Mouse (Mus musculus): Measurements from ENCODE around the gene Dstn. TPM values are rescaled to one million over a fixed set of nuclear protein-coding genes. Genes with fewer than 3 reads are reported as not detected.

The Dstn gene
- polyA plus RNA-seq, 1 experiment from 2014 or later = 544 TPM

DNA sequence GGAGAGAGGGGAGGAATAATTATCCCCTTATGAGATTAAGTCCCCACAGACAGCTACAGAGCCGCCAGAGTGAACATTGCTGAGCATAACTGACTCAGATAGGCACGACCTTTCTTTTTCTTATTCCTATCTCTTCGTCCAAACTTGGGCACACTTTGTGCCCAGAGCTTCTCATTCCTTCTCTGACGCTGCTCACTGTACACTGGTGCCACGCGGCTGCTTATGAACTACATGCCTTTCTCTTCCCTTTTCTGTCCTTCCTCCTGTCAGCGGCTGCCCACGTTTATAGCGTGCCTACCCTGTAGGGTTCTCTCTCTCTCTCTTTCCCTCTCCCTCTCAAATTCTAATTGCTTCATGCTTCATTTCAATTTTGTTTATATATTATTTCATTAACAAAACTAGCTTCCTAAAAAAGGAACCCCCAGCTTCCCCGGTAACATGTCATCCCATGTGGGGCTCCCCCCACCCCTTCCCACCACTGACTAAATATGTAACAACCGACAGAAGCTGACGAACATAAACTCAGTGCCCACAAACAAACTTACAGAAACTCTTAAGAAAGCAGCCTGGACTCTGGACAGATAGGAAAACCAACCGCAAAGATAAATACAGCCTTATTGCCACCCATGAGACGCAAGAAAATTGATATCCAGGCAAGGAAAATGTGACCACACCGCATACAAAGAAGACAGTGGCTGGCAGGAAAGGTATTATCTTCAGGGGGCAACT is 25.8 kb upstream of the Dstn start:
- H3K36me3 ChIP-seq (ENCODE audit: control insufficient read depth, insufficient read depth, low read length) = no peaks in the 10 kb centered on the region
- no peak overlapping the region for H3K4me2 ChIP-seq (ENCODE audit: low read length)
- no peaks in the 10 kb centered on the region for H3K27me3 ChIP-seq (replicated peaks; ENCODE audit: control insufficient read depth, insufficient read depth, low read length)
- WGBS = 86% methylated on average over 15 of the region's 15 CpGs
- no peak for DNase-seq (ENCODE audit: low spot score)
- no peaks in the 10 kb centered on the region for H3K9me3 ChIP-seq (replicated peaks; ENCODE audit: control insufficient read depth, low read length)
- no peak overlapping the region for H3K4me3 ChIP-seq (ENCODE audit: low read depth, low read length)
- no peak for ATAC-seq
- no peak overlapping the region for H3K27ac ChIP-seq (ENCODE audit: low read depth, low read length)
- no peak overlapping the region for H3K9ac ChIP-seq (ENCODE audit: low read length)
- no peaks in the 10 kb centered on the region for H3K4me1 ChIP-seq (ENCODE audit: control insufficient read depth, insufficient read depth, low read length)

DNA sequence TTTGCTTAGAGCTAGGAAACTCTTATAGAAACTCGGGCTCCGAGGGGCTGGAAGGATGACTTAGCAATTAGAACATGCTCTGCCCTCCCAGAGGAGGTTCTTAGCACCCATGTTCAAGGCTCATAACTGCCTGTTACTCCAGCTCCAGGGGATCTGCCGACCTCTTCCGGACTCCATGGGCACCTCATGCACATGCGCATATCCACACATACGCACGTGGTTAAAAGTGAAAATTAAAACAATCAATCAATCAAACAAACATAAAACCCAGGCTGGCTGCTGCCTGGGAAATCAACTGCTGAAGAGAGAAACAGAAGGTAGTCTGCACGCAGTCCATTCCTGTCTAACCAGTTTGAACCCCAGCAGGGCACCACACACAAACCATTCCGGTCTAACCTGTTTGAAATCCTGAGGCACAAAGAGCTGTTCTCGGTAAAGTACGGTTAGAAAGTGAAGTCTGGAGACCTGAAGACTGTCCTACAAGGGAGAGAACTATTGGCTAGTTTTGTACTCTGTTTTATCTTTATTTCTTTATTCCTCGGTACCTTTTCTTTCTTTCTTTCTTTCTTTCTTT is 25.2 kb upstream of the Dstn start:
- H3K4me1 ChIP-seq (ENCODE audit: control insufficient read depth, insufficient read depth, low read length) = no peaks in the 10 kb centered on the region
- WGBS = 71% methylated on average over 12 of the region's 12 CpGs
- H3K9me3 ChIP-seq (replicated peaks; ENCODE audit: control insufficient read depth, low read length) = no peaks in the 10 kb centered on the region
- H3K36me3 ChIP-seq (ENCODE audit: control insufficient read depth, insufficient read depth, low read length) = no peaks in the 10 kb centered on the region
- no peak overlapping the region for H3K27ac ChIP-seq (ENCODE audit: low read depth, low read length)
- H3K9ac ChIP-seq (ENCODE audit: low read length) = no peak overlapping the region
- H3K27me3 ChIP-seq (replicated peaks; ENCODE audit: control insufficient read depth, insufficient read depth, low read length) = no peaks in the 10 kb centered on the region
- ATAC-seq (no peak), DNase-seq (ENCODE audit: low spot score) (no peak)
- H3K4me3 ChIP-seq (ENCODE audit: low read depth, low read length) = no peak overlapping the region
- H3K4me2 ChIP-seq (ENCODE audit: low read length) = no peak overlapping the region

DNA sequence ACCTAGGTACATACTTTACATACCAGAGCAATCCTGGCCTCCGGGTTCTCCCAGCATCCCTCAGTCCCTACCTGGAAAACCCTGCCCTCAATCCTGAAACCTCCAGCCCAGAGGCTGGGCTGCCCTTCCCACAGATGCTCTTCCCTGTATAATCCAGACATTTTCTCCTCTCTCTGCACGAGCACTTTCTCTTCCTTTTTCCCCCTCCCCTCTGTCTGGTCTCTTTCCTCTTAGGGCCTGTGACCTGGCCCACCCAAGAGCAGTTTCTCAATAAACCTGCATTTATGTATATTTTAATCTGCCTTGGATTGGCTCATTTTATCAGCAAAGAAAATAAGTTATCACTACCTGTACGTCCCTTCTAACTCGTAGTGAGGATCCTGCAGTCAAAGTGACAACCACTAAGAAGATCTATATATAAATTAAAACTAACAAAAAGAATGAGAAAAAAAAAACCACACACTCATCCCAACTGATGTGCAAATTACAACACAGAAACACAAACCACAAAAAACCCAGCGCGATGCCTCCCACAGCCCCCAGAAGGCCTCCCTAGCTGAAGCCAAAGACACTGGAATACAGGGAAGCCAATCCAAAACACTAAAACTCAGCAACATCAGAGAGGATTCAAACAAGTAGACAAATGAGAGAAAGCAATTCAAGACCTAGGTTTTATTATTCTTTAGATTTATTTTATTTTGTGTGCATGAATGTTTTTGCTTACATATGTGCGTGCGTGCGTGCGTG is 23.6 kb upstream of the Dstn start:
- WGBS = 92% methylated on average over 10 of the region's 10 CpGs
- H3K9ac ChIP-seq (ENCODE audit: low read length) = no peak overlapping the region
- no peaks in the 10 kb centered on the region for H3K9me3 ChIP-seq (replicated peaks; ENCODE audit: control insufficient read depth, low read length)
- H3K4me3 ChIP-seq (ENCODE audit: low read depth, low read length) = no peak overlapping the region
- no peak for DNase-seq (ENCODE audit: low spot score)
- H3K4me2 ChIP-seq (ENCODE audit: low read length) = no peak overlapping the region
- no peaks in the 10 kb centered on the region for H3K4me1 ChIP-seq (ENCODE audit: control insufficient read depth, insufficient read depth, low read length)
- H3K27ac ChIP-seq (ENCODE audit: low read depth, low read length) = no peak overlapping the region
- H3K27me3 ChIP-seq (replicated peaks; ENCODE audit: control insufficient read depth, insufficient read depth, low read length) = no peaks in the 10 kb centered on the region
- H3K36me3 ChIP-seq (ENCODE audit: control insufficient read depth, insufficient read depth, low read length) = no peaks in the 10 kb centered on the region
- ATAC-seq = no peak

DNA sequence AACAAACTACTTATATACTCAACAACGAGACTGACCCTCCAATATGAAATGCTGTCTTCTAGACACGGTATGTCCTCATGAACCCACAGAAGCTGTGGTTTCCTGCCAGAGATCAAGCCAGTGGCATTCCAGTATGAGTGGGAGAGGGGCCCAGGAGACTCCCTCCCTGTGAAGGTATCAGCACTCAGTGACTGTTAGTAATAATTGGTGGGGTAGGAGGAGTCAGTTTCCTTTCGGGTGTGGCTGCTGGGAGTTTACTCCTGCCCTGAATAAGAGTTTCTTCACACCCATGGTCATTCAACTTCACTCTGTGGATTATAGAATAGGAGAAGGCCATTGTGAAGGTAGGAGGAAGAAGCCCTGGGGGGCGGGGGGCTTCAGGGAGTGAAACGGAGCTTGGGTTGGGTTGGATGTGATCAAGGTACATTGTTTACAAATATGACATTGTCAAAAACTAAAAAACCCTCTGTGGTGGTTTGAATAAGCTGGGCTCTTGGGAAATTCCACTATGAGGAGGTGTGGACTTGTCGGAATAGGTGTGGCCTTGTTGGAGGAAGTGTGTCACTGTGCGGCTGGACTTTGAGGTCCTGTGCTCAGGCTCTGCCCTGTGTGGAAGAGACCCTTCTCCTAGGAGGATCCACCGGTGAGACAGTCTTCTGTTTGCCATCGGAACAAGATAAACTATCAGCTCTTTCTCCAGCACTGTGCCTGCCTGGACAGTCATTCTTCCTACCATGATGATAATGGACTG is 15.5 kb upstream of the Dstn start:
- DNase-seq (ENCODE audit: low spot score) (no peak), ATAC-seq (no peak)
- Histone ChIP-seq H3K4me2 (ENCODE audit: low read length) (no peak overlapping the region), H3K27me3 (replicated peaks; ENCODE audit: control insufficient read depth, insufficient read depth, low read length) (no peaks in the 10 kb centered on the region), H3K36me3 (ENCODE audit: control insufficient read depth, insufficient read depth, low read length) (no peaks in the 10 kb centered on the region), H3K4me3 (ENCODE audit: low read depth, low read length) (no peak overlapping the region), H3K4me1 (ENCODE audit: control insufficient read depth, insufficient read depth, low read length) (no peaks in the 10 kb centered on the region), H3K9me3 (replicated peaks; ENCODE audit: control insufficient read depth, low read length) (no peaks in the 10 kb centered on the region), H3K27ac (ENCODE audit: low read depth, low read length) (no peak overlapping the region), H3K9ac (ENCODE audit: low read length) (no peak overlapping the region)
- WGBS = 93% methylated on average over 9 of the region's 9 CpGs

DNA sequence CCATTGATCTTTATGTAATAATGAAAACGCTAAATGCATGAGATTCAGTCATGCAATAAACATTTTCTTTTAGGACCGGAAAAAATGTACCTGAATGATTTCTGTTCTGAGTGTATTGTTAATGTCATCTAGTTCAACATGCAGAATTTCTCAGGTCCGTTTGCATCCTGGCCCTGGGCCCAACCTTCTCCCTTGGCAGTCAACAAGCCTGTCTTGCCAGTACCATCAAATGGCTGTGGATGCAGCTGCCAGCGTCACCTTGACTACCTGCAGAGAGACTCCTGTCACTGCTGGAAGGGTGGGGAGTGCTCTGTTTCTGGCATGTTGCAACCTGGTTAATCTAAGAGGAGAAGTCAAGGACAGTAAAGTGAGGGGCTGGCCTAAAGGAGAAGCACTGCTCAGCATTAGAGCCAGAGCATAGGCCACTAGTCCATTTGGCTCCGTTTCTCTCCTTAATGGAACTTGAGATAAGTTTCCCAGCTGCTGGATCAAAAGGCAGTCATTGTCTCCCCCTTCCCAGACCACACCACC is 14.2 kb upstream of the Dstn start:
- no peak for DNase-seq (ENCODE audit: low spot score)

DNA sequence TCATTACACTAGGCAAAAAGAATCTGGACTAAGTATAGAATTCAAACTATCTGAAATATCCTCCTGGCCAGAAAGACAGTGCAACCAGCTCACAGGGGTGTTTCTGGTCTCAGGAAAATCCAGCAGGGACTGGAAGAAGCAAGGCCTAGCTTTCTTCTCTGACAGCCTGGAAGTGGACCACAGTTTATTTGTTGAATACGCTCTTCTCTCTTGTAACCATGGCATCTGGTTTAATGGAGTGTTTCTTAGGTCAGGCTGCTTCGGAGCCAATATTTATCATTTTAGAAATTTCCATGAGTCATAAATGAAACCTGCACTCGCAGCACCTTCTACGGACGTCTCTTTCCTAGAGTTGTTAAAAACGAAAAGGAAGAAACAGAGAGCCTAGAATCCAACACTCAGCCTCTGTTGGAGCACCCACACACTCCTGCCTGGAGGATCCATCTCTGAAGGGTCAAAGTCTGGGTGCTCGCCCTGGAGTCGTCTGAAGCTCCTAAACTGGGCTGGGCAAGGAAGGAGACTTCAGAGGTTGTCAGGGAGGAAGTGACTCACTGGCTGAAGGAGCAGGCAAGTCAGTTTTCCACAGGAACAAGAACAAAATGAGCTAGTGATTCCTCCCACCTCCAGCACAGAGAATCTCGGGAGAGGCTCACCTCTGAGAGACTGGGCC is 11.6 kb upstream of the Dstn start:
- 84% methylated on average over 9 of the region's 9 CpGs for whole genome bisulfite sequencing
- DNase-seq (ENCODE audit: low spot score) = no peak
- H3K9me3 ChIP-seq (replicated peaks; ENCODE audit: control insufficient read depth, low read length) = no peaks in the 10 kb centered on the region

More for the DNA sequence above, 14.2 kb upstream of the Dstn start:
- Histone ChIP-seq H3K4me1 (ENCODE audit: control insufficient read depth, insufficient read depth, low read length) (no peaks in the 10 kb centered on the region), H3K9ac (ENCODE audit: low read length) (no peak overlapping the region), H3K27me3 (replicated peaks; ENCODE audit: control insufficient read depth, insufficient read depth, low read length) (no peaks in the 10 kb centered on the region), H3K9me3 (replicated peaks; ENCODE audit: control insufficient read depth, low read length) (no peaks in the 10 kb centered on the region), H3K4me3 (ENCODE audit: low read depth, low read length) (no peak overlapping the region), H3K27ac (ENCODE audit: low read depth, low read length) (no peak overlapping the region), H3K36me3 (ENCODE audit: control insufficient read depth, insufficient read depth, low read length) (no peaks in the 10 kb centered on the region), H3K4me2 (ENCODE audit: low read length) (no peak overlapping the region)
- WGBS = 75% methylated on average over 5 of the region's 5 CpGs
- no peak for ATAC-seq

DNA sequence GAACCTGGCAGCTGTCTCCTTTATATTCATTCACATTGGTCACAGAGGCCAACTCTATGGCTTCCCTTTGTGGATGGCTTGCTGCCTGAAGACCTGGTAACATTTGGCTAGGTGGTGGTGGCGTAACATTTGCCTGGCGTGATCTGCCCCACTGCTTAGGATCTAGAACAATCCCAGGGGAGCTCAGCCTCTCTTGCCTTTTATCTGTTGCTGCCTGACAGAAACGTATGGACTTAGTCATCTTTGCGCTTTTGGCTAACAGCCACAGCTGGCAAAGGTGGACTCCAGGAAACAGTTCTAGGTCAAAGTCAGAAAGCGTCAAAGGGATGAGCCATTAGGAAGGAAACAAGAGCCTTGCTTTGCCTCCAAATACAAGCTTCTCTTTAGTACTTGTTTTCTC is 10.2 kb upstream of the Dstn start:
- Histone ChIP-seq H3K27ac (ENCODE audit: low read depth, low read length) (no peak overlapping the region), H3K4me1 (ENCODE audit: control insufficient read depth, insufficient read depth, low read length) (no peaks in the 10 kb centered on the region), H3K4me3 (ENCODE audit: low read depth, low read length) (no peak overlapping the region), H3K9ac (ENCODE audit: low read length) (no peak overlapping the region), H3K9me3 (replicated peaks; ENCODE audit: control insufficient read depth, low read length) (no peaks in the 10 kb centered on the region), H3K4me2 (ENCODE audit: low read length) (no peak overlapping the region), H3K36me3 (ENCODE audit: control insufficient read depth, insufficient read depth, low read length) (no peaks in the 10 kb centered on the region), H3K27me3 (replicated peaks; ENCODE audit: control insufficient read depth, insufficient read depth, low read length) (no peaks in the 10 kb centered on the region)
- WGBS = 83% methylated on average over 5 of the region's 5 CpGs
- ATAC-seq (no peak), DNase-seq (ENCODE audit: low spot score) (no peak)

More for the DNA sequence above, 11.6 kb upstream of the Dstn start:
- Histone ChIP-seq H3K4me1 (ENCODE audit: control insufficient read depth, insufficient read depth, low read length) (no peaks in the 10 kb centered on the region), H3K36me3 (ENCODE audit: control insufficient read depth, insufficient read depth, low read length) (no peaks in the 10 kb centered on the region), H3K4me3 (ENCODE audit: low read depth, low read length) (no peak overlapping the region), H3K27me3 (replicated peaks; ENCODE audit: control insufficient read depth, insufficient read depth, low read length) (no peaks in the 10 kb centered on the region), H3K4me2 (ENCODE audit: low read length) (no peak overlapping the region), H3K9ac (ENCODE audit: low read length) (no peak overlapping the region), H3K27ac (ENCODE audit: low read depth, low read length) (no peak overlapping the region)
- ATAC-seq = no peak

DNA sequence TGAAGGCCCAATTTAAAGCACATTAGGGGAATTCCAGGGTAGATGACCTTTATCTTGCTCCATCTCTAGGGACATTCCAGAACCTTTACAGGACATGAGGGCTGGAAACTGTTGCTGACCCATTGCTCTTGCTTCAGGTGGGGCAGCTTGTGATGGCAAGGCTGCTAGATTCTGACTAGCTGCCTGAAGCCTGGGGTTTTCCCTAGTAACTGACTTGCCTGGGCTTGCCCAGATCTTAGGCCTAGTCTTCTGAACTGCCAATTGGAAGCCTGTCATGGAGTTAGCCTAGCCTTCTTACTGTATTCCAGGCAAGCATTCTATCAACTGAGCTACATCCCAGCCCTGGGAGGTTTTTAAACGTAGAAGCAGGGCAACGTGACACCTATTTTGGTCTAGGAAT is 5.9 kb upstream of the Dstn start:
- no peaks in the 10 kb centered on the region for H3K36me3 ChIP-seq (ENCODE audit: control insufficient read depth, insufficient read depth, low read length)
- DNase-seq (ENCODE audit: low spot score) (no peak), ATAC-seq (no peak)
- H3K4me2 ChIP-seq (ENCODE audit: low read length) = no peak overlapping the region
- no peaks in the 10 kb centered on the region for H3K27me3 ChIP-seq (replicated peaks; ENCODE audit: control insufficient read depth, insufficient read depth, low read length)
- no peak overlapping the region for H3K9ac ChIP-seq (ENCODE audit: low read length)
- no peak overlapping the region for H3K4me3 ChIP-seq (ENCODE audit: low read depth, low read length)
- no peaks in the 10 kb centered on the region for H3K4me1 ChIP-seq (ENCODE audit: control insufficient read depth, insufficient read depth, low read length)
- H3K27ac ChIP-seq (ENCODE audit: low read depth, low read length) = no peak overlapping the region
- WGBS = 90% methylated on average over 2 of the region's 2 CpGs
- H3K9me3 ChIP-seq (replicated peaks; ENCODE audit: control insufficient read depth, low read length) = no peaks in the 10 kb centered on the region

Data from forebrain, embryonic 14.5 days (tissue).